Mouse (Mus musculus): Measurements from ENCODE around the gene Ldha.
"Not testable (repeated sequence)": the region's sequence is repeated elsewhere in the genome, so short reads cannot be mapped to it uniquely, and the experiment has no call there.

The Ldha gene

DNA sequence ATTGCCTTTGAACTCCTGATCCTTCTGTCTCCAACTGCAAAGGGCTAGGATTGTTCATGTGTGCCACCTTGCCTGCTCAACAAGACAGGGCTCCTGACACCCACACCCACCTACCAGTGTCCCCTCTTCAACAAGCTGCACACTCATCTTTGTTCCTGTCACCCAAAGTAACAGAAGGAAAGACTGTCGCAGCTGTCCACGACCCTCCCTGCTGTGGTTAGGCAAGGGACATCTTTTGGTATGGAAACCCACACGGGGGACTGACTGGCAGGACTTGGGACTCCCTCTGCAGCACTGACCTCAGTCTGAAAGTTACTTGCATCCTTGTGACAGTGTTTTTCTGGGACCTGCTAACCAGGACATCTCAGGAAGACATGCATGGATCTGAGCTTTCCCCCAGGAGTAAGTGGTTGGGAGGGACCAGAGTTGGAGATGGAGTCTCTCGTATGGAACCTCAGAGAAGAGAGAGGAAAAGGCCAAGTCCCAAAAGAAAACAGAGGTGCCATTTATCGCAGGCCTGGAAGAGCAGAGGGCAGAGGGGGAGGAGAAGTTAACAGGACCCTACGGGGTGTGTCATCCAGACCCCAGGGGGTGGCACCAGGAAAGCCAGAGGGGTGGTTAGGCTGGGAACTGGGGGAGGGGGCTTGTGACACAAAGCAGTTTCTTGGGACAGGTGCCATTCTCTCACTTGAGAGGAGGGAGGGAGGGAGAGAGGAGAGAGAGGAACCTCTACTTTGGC is at the start of gene Ldha:
Gene Ldha, plus strand, starts transcription at position 689 of the 739 bp plus-strand sequence.
- DNase-seq, result no peak

DNA sequence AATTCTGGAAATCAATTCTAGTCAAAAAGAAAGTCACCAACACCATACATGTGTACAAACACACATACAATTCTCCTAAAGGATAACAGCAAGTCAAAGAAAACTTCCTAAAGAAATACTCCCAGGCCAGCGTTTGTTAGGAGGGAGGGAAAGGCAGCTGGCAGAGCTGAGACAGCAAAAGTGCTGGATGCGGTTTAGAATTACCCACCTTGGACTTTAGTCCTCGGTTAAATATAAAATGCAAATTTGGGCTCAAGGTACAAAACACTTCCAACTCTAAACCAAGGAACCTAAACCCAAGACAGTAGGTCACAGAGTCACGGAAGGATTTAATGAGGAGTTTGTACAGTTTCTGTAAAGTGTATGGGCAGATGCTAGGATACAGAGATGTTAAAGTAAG is 47.4 kb upstream of the Ldha start:
- DNase-seq, result no peak

DNA sequence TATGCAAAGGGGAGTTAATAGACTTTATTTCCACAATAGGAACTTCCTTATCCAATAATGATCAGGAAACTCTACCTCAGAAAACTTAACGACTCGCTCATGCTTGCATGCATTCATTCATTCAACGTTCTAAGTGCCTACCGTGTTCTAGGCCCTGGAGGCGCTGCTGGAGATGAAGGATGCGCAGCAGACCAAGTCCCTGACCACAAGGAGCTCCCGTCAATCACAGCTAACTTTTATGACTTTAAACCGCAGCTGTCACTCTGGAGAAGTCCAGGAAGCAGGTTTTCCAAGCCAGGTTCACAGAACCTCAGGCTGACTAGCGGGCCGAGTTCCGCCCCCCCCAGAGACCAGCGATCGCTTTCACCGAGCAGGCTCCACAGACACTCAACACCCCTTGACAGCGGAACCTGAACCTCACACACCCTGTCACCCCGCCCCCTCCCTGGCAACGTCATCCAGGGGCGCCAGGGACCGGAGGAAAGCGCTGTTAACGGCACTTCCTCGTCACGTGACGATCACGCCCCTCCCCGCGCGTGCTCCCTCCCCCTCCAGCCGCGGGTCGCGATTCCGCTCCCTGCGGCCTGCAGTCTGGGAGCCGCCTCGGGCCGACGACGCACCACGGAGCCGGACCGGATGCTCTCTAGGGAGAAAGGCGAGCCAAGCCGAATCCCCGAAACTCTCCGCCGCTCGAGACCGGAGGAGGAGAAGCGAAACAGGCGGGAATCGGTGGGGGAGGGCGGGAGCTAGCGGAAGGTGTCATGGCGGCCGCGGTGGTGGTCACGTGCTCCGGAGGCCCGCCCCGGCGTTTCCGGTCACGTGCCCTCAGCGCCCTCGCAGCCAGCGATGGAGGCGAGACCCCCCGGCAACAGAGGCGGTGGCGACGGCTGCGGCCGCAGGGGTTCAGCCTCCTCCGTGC is 45.7 kb upstream of the Ldha start, which contains the start of the genes Hps5 and Gtf2h1:
Gene Hps5, minus strand, starts transcription at position 778 of the 919 bp plus-strand sequence.
Gene Gtf2h1, plus strand, starts transcription at position 817 of the 919 bp plus-strand sequence.
- peak; percentile 99 for DNase-seq

DNA sequence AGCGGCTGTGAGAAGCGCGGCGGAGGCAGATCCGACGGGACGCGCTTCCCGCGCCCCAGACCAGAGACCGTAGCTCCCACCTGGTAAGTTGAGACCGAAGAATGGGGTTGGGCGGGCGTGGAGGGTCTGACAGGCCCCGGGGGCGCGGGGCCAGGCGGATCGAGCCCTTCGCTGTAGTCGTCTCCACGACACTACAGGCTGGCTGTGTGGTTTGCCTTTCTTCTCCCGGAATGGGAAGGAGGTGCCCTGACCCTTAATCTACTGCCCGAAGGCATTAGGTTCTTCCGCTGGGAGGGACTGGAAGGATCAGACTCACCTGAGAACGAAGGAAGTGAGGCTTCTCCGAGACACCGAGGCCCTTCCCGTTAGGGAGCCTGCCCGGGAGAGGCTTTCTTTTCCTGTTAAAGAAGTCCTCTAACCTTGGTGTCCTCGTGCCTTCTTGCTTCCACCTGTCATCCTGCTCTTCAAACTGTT is 45.0 kb upstream of the Ldha start:
- DNase-seq, result no peak

DNA sequence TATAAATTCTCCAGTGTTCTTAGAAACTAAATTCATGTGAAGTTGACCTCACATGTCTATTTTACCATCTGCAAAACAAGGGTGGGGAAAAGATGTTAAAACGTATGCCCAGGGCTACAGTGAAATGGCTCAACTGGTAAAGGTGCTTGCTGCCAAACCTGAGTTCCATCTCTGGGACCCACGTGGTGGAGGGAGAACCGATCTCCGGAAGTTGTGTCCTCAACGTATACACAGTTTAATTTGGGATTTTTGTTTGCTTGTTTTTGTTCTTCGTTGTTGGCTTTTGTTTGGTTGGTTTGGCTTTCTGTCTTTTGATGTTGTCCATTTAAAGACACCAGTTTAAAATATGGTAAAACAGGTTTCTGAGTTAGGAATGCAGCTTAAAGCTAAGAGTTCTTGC is 44.5 kb upstream of the Ldha start:
- DNase-seq, result no peak

DNA sequence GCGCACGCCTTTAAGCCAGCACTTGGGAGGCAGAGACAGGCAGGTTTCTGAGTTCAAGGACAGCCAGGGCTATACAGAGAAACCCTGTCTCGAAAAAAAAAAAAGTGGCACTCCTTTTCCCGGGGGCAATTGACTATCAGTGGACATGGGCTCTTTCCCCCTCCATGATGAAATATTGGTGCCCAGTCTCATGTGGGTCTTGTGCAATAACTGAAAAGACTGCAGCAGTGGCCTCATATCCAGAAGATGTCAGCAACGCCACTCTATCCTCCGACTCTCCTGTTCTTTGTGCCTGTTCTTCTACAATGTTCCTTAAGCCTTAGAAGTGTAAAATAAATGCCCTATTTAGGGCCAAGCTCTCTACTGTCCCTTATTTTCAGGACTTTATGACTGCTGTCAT is 30.9 kb upstream of the Ldha start:
- no peak for DNase-seq

DNA sequence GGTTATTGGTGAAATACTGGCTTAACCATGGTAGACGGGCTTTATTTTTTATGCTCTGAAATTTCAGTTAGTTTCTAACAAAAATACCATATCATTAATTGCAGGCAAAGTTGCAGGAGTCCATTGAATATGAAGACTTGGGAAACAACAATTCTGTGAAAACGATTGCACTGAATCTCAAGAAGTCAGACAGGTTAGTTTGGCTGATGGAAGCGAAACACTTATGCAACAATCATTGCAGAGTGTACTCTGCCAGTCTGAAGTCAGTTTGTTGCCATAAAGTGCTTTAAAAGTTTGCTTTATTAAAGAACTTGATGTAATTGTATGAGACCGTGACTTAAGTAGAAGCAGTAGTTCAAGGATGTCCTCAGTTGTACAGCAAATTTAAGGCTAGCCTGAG is 27.3 kb upstream of the Ldha start:
- DNase-seq, result no peak

DNA sequence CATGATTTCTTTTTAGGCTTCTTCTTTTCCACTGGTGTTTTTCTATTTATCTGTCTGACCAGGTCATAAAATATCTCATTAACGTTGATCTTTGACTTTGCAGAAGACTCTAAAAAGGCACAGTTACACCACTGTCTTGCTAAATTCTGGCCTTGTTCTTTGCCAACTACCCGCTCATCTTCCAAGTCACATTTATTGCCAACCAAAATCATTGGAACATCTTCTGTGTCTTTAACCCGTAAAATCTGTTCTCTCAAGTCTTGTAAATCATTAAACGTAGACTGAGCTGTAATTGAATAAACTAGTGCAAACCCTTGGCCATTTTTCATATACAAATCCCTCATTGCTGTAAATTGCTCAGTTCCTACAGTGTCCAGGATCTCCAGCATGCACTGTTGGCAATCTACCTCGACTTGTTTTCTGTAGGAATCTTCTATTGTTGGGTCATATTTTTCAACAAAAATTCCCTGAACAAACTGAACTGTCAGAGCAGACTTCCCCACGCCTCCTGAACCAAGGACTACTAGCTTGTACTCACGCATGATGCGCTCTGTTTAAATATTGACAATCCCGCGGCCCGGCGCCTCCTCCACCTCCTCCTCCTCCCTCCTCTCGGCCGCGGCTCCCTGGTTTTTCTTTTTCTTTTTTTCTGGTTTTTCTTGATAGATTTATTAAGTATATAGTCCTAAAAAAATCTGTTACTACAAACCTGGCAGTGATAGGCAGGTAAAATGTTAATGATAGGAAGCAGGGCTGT is 20.2 kb upstream of the Ldha start:
- DNase-seq, result not testable (repeated sequence)

DNA sequence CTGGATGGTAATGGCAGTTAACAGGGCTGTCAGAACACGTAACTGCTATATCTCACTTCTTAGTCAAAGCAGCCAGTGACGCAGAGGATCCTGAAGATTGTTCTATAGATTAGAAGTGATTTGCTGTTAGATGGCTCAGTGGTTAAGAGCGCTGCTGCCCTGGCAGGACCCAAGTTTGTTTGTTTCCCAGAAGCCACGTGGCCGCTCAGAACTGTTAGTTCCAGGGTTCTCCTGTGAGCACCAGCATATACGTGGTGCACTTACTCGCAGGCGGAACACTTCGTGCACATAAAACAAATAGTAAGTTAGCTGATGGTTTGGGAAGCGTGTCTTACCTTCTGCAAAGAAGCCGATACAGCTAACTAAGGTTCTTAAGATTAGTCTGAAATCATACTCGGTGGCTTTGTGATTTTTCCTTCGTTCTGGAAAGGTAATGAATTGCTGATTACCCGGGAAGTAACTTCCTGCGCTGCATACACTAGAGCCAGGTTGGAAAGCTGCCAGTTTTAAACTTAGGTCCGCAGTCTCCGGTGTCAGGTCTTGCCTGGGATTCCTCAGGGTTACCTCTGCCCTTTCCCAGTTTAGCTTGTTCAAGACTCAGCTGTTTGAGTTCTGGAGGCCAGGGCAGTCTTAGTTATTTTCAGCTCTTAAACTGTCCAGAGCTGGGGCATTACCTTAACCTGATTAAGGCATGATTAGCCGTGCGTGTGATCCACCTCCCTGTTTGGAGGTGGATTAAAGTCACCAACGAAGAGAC is 14.1 kb upstream of the Ldha start:
- DNase-seq, result no peak

DNA sequence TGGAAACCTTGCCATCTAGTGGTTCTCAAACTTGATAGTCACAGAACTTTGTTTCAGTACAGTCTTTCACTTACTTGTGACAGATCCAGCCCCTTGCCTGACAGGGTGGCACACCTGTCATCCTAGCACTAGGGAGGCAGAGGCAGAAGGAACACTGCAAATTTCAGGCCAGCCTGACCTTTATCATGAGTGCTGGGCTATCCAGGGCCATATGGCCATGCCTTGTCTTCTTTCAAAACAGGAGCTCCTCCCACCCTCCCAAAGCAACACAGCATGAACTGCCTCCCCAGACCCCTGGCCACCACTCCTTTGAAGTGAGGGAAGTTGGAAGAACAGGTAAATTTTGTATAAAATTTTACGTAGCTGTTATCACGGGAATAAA is 13.5 kb upstream of the Ldha start:
- no peak for DNase-seq

DNA sequence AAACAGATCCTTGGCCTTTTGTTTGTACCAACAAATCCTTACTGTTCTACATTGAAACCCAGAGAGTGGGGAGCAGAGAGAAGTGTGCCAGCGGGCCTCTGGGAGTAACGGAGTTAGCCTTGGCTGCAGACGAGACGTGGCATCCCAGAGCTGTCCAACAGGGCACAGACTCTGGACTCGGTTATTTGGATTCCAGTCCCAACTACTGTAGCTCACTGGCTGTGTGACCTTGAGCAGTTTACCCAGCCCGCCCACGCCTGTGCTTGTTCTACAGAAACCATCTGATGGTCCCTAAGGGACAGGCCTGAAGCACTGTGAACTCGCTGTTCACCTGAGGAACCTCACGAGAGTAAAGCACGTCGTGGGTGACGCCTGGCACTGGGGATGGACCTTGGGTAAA is 11.4 kb upstream of the Ldha start:
- no peak for DNase-seq

DNA sequence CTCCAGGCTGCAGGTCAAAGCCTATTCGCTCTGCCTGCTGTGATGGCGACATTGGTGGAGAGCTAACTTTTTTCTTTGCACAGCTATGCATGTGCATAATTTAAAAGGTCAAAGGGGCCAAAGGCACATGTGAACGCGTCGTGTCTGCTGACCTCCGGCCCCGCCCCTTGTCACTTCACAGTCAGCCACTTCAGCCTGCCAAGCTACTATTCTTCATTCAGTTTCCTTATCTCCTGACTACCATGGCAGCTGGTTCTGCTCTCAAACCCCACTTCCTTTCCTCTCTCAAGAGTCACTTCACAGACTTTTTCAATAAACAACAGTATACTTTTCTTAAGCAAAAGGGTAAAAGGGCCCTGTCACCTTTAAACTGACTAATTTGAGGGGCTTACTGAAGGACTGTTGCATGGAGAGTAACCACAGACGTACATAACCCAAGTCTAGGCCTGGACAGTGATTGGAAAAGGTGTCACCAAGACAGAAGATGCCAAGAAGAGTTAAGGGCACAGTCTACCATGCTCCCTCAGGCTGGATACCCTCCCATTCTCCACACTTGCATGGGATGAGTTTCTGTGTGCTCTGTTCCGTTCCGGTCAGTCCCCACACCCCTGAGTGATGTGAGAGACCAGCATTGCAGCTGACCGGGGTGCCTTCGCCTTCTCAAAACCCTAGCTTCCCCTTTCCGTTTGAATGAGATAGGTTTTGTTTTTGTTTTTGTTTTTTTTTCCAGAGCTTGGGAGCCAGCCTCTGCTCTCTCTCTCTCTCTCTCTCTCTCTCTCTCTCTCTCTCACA is 10.3 kb upstream of the Ldha start:
- DNase-seq, result no peak

DNA sequence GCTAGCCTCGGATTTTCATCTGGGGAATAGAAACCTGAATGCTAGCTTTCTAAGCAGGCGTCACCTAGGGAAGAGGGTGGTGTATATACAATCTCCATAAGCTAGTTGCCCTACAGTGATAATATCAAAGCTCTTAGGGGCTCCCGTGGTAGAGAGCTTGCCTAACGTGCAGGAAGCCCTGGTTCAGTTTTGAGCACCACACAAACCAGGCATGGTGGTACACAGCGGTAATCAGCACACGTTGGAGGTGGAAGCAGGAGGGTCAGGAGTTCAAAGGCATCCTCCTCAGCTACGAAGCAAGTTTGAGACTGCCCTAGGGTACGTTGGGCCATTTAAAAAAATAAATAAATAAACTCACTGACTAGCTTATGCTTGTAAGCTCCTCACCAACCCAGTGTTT is 9.6 kb upstream of the Ldha start:
- DNase-seq, result no peak

DNA sequence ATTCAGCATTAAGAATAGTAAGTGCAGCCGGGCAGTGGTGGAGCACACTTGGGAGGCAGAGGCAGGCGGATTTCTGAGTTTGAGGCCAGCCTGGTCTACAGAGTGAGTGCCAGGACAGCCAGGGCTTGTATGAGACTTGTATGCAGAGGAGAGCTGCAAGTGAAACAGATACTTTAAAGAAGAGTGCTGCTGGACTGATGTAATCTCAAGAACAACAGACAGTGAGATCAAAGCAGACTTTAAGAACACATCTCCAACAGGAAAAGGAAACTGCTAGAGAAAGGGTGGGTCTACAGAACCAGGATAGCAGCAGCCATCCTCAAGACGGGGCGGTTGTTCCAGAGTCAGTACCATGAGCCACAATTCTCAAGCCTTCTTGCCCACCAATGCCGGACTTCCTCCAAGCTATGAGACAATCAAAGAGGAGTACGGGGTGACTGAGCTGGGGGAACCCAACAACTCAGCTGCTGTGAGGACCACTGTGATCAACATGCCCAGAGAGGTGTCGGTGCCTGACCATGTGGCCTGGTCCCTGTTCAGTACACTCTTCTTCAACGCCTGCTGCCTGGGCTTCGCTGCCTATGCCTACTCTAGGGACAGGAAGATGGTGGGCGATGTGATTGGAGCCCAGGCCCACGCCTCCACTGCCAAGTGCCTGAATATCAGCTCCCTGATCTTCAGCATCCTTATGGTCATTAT is 9.0 kb upstream of the Ldha start:
- not testable (repeated sequence) for DNase-seq

DNA sequence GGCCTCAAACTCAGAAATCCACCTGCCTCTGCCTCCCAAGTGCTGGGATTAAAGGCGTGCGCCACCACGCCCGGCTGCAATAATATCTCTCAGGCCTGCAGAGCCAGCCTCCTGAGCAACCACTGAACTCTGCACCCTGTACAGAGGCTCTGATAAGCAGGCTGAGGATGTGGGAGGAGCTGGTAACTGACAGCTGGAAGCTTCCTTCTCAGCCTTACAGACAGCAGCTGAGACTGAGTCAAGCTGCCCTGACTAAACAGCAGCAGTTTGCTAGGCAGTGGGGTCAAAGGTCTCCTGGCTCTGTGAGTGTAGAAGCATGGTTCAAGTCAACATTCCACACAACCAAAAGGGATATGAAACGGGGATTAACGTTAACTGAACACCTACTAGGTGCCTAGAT is 8.0 kb upstream of the Ldha start:
- no peak for DNase-seq

DNA sequence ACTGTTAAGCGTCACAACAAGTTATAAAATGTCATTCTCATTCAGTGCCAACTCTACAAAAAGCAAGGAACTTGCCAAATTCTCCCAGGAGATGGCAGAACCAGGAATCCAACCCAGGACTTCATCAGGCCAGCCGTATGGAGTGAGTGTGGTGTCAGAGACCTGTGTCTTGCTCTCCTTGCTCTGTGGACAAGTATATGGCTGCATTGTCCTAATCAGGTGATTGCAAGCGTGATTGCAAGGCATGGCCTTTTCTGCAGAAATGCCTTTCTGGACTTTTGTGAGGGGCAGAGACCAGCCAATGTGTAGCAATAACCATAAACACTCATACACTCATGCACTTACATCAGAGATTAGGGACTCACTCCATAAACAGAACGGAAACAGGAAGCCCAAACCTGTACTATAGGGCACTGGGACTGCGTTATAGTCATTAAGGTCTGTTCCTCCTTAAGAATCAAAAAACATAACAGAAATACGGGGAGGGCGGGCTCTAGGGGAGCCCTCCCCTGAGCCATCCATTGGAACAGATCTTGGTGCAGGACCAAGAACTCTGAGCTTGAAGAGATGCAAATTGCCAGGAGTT is 7.5 kb upstream of the Ldha start:
- no peak for DNase-seq

DNA sequence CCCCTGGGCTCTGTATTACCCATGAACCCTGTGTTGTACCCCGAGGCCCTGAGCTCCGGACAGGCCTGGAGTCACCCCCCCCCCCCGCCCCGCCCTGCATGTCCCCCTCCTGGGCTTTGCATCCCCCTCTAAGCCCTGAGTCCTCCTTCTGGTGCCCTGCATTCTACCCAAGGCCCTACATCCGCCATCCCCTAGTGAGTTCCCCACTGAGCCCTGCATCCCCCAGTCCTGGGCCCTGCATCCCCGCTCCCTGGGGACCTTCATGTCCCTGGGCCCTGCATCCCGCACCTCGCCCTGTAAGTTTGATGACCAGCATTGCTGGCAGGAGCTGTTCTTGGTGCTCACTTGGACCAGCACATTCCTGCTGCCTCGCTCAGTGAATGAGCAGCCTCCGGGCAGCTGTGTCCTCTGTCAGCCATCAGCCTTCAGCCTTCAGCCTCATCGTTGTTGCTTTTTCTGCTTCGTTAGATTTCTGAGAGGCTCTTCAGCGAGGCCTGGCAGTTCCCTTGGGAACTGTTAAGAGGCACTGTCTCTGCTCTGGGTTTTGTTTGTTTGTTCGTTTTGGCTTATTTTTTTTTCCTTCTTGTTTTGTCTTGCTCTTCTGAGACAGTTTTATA is 6.2 kb upstream of the Ldha start:
- no peak for DNase-seq

DNA sequence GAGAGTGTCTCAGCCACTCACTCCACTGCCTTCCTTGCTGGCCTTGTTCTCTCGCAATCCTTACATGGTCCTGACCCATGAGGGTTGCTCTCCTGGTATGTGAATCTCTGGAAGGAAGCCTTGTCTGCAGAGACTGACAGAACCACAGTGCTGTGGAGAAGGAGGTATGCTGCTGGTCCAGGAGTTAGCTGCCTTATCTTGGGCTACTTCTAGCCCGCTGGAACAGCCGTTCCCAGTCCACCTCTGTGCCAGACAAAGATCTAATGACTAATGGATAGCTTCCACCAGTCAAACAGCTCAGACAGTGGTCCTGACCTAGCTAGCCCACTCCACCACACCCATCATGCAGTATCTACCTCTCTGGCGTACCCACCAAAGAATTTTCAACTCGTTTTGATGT is 4.9 kb upstream of the Ldha start:
- DNase-seq, result no peak

DNA sequence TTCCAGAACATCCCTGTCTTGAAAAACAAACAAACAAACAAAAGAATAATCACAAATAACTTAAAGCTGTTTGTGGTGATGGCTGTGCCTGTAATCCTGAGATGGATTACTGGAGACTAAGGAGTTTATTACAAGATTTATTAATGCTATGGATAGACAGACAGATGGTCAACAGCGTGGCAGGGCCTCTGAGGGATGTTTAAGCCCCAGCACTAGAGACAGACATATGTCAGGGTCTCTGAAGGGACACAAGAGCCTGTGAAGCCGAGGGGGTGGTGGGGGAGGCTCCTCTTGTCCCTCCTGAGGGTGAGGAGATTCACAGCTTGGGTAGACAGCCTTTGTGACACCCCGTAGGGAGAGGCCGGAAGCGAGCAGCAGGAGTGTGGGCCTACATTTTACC is 4.2 kb upstream of the Ldha start:
- DNase-seq, result no peak

DNA sequence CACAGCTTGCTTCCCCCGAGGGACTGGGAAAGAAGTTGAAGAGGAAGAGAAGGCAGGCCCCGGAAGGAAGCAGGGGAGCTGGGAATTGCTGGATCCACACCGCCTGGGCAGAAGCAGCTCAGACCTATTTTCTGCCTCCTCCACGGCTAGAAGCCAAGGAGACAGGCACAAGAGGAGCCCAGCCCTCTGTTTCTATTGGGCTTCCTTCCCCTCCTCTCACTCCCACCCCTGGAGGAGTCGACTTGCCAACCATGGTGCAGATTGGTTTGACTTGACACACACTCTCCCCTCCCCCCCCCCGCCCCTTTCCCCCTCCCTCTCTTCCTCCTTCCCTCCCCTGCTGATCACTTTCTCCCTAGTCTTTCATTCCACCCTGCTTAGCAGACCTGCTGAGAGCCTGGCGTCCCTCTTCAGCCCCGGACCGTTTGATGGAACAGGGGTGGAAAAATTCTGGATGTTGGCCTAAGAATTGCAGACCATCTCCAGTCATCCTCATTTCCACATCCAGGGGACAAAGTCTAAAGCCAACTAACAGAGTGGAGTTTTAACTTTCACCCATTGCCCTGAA is 3.1 kb upstream of the Ldha start:
- peak; percentile 44 to 48 for DNase-seq

All from cerebellum, postnatal 14 days (tissue).